Mouse (Mus musculus) erythroblast, embryonic 14.5 days (primary cell): ENCODE measurements at regions not wholly inside any gene's neighbourhood (a gene's known extent, or its start where the extent isn't known, plus 50 kb on each side); places are given as distances from the start of the nearest gene placed in this dataset.

Experiments
- GATA1 ChIP-seq: IDR thresholded peaks from 2 replicates; pipeline ENCODE4 v1.6.1; 2012; ENCODE audit warnings: low read length, inconsistent platforms, mixed read lengths
- TAL1 ChIP-seq: IDR thresholded peaks from 3 replicates; pipeline ENCODE4 v1.6.1; 2012; ENCODE audit warnings: low read length, inconsistent platforms, mixed read lengths

GRCm38 (mm10) chr7:111268197-111268596, 185.4 kb upstream of the Eif4g2 start:
- no peak for TF ChIP-seq GATA1
- no peak for TF ChIP-seq TAL1
